Mouse (Mus musculus) limb, embryonic 13.5 days (tissue): ENCODE results near the gene Arhgef16. TPM values are rescaled to one million over a fixed set of nuclear protein-coding genes. Genes with fewer than 3 reads are reported as not detected.

Experiments used
- ATAC-seq: fragments of 200-750 bp; cut with Nextera tagmentation; 2 replicates; pipeline ENCODE4 v1.8.0; 2017; ENCODE audit warnings: low read depth, moderate number of reproducible peaks, moderate TSS enrichment; ENCODE audit not compliant: low FRiP score
- H3K27ac ChIP-seq: fragments of 300-500 bp; sonication (generic); 2 replicates; pipeline ENCODE4 v1.5.1; 2015; ENCODE audit warnings: inconsistent platforms, mild to moderate bottlenecking, moderate library complexity
- H3K27me3 ChIP-seq: fragments of 300-500 bp; sonication (generic); 2 replicates; pipeline ENCODE4 v1.6.1; 2015; ENCODE audit warnings: mild to moderate bottlenecking, inconsistent platforms
- H3K36me3 ChIP-seq: fragments of 300-500 bp; sonication (generic); 2 replicates; pipeline ENCODE4 v1.6.1; 2015; ENCODE audit warnings: inconsistent platforms, mild to moderate bottlenecking, moderate library complexity
- H3K4me1 ChIP-seq: fragments of 300-500 bp; sonication (generic); 2 replicates; pipeline ENCODE4 v1.6.1; 2015; ENCODE audit warnings: inconsistent platforms
- H3K4me2 ChIP-seq: fragments of 300-500 bp; sonication (generic); replicated peaks from 2 replicates; pipeline ENCODE4 v1.6.1; 2015; ENCODE audit warnings: inconsistent platforms, mild to moderate bottlenecking, moderate library complexity
- H3K4me3 ChIP-seq: fragments of 300-500 bp; sonication (generic); 2 replicates; pipeline ENCODE4 v1.5.1; 2015; ENCODE audit warnings: moderate library complexity, mild to moderate bottlenecking, inconsistent platforms
- H3K9ac ChIP-seq: fragments of 300-500 bp; sonication (generic); 2 replicates; pipeline ENCODE4 v1.6.1; 2015; ENCODE audit warnings: mild to moderate bottlenecking, inconsistent platforms
- H3K9me3 ChIP-seq: fragments of 300-500 bp; sonication (generic); 2 replicates; pipeline ENCODE4 v1.6.1; 2016; ENCODE audit warnings: inconsistent platforms
- WGBS: fragments of 180-500 bp; shearing (Covaris S2); methylation state at CpG from one replicate; pipeline ENCODE4 v1.1.7; 2015; 5-methylcytosine and 5-hydroxymethylcytosine counted together
- polyA plus RNA-seq: library from polyadenylated mRNA; unstranded; fragments of >200 nt; fragmentation: Nextera tagmentation; extraction: Ambion mirVana; gene quantifications from 2 replicates; pipeline ENCODE4 v1.2.1, GENCODE M21; 2015

Arhgef16 gene
- polyA plus RNA-seq = 4.5 and 4.6 TPM in 2 replicates

GRCm38 (mm10) chr4:154301466-154301881 lies at the start of gene Arhgef16:
TSS of gene Arhgef16 (minus strand) at chr4:154301676.
- H3K36me3 ChIP-seq = no peaks in the 10 kb centered on the region
- ATAC-seq = no peak; the same call in 1 of the 2 replicates
- H3K9ac ChIP-seq = no peak within 1 kb of the TSS
- no peaks in the 10 kb centered on the region for H3K9me3 ChIP-seq
- no peak within 1 kb of the TSS for H3K4me3 ChIP-seq
- peaks cover 40% of the 10 kb centered on the region for H3K27me3 ChIP-seq
- H3K4me2 ChIP-seq = peak within 1 kb of the TSS; percentile 95; the same call in 1 of the 2 replicates
- peaks cover 11% of the 10 kb centered on the region for H3K4me1 ChIP-seq
- no peak within 1 kb of the TSS for H3K27ac ChIP-seq
- 27% methylated on average over 7 of the region's 7 CpGs for WGBS

DNA sequence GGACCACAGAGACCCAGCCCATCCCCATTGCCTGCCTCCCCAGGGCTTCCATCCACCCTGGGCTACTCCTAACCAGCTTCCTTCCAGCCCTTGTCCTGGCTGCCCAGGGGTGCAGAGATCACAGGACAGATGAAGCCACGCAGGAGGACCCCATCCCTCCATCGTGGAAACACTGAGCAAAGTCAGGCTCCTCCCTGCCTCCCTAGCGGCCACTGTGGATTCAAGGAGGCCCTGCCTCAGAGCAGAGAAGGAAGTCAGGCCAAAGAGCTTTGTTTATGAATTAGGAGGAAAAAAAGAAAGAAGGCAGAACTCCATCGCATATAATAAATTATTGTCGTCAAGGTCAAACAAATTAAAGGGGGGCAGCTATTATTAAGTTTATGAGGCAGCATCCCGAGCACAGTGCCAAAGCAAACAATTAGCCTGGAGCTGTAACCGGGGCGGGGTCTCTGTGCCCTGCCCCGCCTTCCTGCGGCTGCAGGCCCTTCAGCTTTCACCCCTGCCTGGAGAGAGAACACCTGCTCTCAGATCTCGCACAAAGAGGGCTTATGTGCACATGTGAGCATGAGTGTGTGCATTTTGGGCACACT lies 46.8 kb upstream of the Arhgef16 start:
- Histone ChIP-seq H3K9me3 (no peaks in the 10 kb centered on the region), H3K36me3 (peaks cover 37% of the 10 kb centered on the region), H3K4me2 (no peak overlapping the region), H3K9ac (peak overlapping the region; percentile 43; the same call in 1 of the 2 replicates), H3K4me1 (peaks cover 35% of the 10 kb centered on the region), H3K4me3 (no peak overlapping the region), H3K27ac (peak overlapping the region; percentile 44; the same call in 1 of the 2 replicates), H3K27me3 (no peaks in the 10 kb centered on the region)
- WGBS = 25% methylated on average over 11 of the region's 11 CpGs
- ATAC-seq = no peak

GRCm38 (mm10) chr4:154346731-154347522 lies 45.5 kb upstream of the Arhgef16 start:
- peaks cover 35% of the 10 kb centered on the region for H3K4me1 ChIP-seq
- H3K4me3 ChIP-seq = no peak overlapping the region
- H3K36me3 ChIP-seq = peaks cover 47% of the 10 kb centered on the region
- no peak overlapping the region for H3K4me2 ChIP-seq
- no peak overlapping the region; the same call in 1 of the 2 replicates for H3K9ac ChIP-seq
- no peak for ATAC-seq
- WGBS = 29% methylated on average over 19 of the region's 19 CpGs
- H3K27ac ChIP-seq = no peak overlapping the region
- H3K27me3 ChIP-seq = no peaks in the 10 kb centered on the region
- no peaks in the 10 kb centered on the region for H3K9me3 ChIP-seq

DNA sequence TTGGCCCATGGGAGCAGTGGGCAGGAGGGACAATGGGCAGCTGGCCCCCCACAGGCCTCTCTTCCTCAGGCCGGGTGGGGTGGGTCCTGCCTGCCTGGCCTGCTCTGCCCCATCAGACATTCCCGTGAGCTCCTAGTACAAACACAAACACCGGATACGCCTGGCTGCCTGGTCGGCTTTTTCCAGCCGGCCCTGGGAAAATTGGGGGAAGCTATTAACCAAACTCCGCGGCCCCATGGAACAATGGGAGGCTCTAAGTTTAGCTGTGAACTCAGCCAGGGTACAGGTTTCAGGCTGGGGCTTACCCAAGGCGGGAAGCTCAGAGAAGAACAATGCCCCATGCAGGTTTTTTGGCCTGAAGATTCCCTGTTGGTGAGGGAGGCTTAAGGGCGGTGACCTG lies 35.2 kb upstream of the Arhgef16 start:
- no peak for ATAC-seq
- Histone ChIP-seq H3K4me2 (no peak overlapping the region), H3K4me1 (peaks cover 51% of the 10 kb centered on the region), H3K9ac (0 out of 2 replicates have a peak overlapping the region, but pooled peaks have one; percentile 8), H3K27me3 (no peaks in the 10 kb centered on the region), H3K4me3 (no peak overlapping the region), H3K36me3 (peaks cover 64% of the 10 kb centered on the region), H3K9me3 (no peaks in the 10 kb centered on the region), H3K27ac (peak overlapping the region; percentile 22; the same call in 1 of the 2 replicates)
- WGBS = 29% methylated on average over 10 of the region's 10 CpGs

DNA sequence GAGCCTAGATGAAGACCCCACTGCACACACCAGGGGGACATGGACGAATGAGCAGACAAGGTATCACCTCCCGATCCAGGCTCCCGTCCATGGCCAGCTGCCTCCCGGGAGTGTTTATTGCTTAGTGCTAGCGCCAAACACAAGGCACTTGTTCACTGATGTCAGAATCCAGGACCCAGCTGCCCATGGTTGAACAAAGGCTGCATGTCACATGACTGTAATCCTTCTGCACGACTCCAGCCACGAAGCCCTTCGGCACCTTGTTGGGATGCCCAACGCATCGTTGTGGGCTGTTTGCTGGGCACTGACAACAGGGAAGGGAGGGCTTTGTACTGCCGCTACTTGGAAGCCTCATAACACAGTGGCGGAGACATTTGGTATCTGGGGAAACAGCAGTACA lies 34.3 kb upstream of the Arhgef16 start, which contains the start of gene B230104I21Rik:
B230104I21Rik (plus strand) TSS at position 367 of the 400 bp plus-strand sequence.
- Histone ChIP-seq H3K27ac (peak within 1 kb of the TSS; percentile 22; the same call in 1 of the 2 replicates), H3K27me3 (no peaks in the 10 kb centered on the region), H3K4me3 (no peak within 1 kb of the TSS), H3K36me3 (peaks cover 59% of the 10 kb centered on the region), H3K4me1 (peaks cover 60% of the 10 kb centered on the region), H3K9ac (0 out of 2 replicates have a peak within 1 kb of the TSS, but pooled peaks have one; percentile 8), H3K4me2 (peak within 1 kb of the TSS; percentile 45), H3K9me3 (no peaks in the 10 kb centered on the region)
- no peak for ATAC-seq
- 63% methylated on average over 12 of the region's 12 CpGs for WGBS

GRCm38 (mm10) chr4:154334699-154335402 lies 33.4 kb upstream of the Arhgef16 start:
- no peaks in the 10 kb centered on the region for H3K27me3 ChIP-seq
- peak overlapping the region; percentile 45 for H3K4me2 ChIP-seq
- 59% methylated on average over 48 of the region's 48 CpGs for WGBS
- no peak for ATAC-seq
- peaks cover 69% of the 10 kb centered on the region for H3K4me1 ChIP-seq
- H3K4me3 ChIP-seq = no peak overlapping the region
- peaks cover 52% of the 10 kb centered on the region for H3K36me3 ChIP-seq
- H3K9me3 ChIP-seq = no peaks in the 10 kb centered on the region
- H3K9ac ChIP-seq = no peak overlapping the region
- no peak overlapping the region for H3K27ac ChIP-seq

GRCm38 (mm10) chr4:154333300-154333699 lies 31.8 kb upstream of the Arhgef16 start:
- H3K27ac ChIP-seq = no peak overlapping the region
- H3K4me2 ChIP-seq = no peak overlapping the region
- 53% methylated on average over 8 of the region's 8 CpGs for WGBS
- no peaks in the 10 kb centered on the region for H3K9me3 ChIP-seq
- no peak overlapping the region; the same call in 1 of the 2 replicates for H3K9ac ChIP-seq
- peaks cover 42% of the 10 kb centered on the region for H3K36me3 ChIP-seq
- H3K27me3 ChIP-seq = no peaks in the 10 kb centered on the region
- no peak for ATAC-seq
- no peak overlapping the region for H3K4me3 ChIP-seq
- peaks cover 81% of the 10 kb centered on the region for H3K4me1 ChIP-seq

- no peak overlapping the region for H3K9ac ChIP-seq
- H3K4me1 ChIP-seq = peaks cover 71% of the 10 kb centered on the region
- H3K9me3 ChIP-seq = no peaks in the 10 kb centered on the region
- H3K4me2 ChIP-seq = no peak overlapping the region
- ATAC-seq = no peak
- H3K27me3 ChIP-seq = peaks cover 2% of the 10 kb centered on the region; the same call in 1 of the 2 replicates
- no peak overlapping the region for H3K4me3 ChIP-seq
- H3K36me3 ChIP-seq = peaks cover 45% of the 10 kb centered on the region
- 31% methylated on average over 12 of the region's 12 CpGs for WGBS
- H3K27ac ChIP-seq = no peak overlapping the region
Observed at GRCm38 (mm10) chr4:154331271-154331670, 29.8 kb upstream of the Arhgef16 start.

DNA sequence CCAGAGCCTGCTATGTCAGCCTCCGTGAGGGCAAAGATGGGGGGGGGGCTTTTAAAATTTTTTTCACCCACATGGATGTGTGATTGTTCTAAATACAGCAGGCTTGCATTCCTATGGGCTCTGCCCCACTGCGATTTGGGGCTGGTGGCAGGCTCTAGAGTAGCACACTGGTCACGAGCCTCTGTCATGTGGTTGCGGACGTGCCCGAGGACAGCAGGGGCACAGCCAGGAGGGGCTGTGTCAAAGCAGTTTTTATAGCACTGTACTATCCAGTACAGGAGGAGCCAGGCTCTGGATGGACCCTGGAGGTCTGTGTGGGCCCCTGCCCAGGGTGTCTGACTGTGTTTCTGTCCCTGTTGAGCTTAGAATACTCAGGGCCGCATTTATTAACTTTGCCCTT lies 28.5 kb upstream of the Arhgef16 start:
- Histone ChIP-seq H3K27ac (no peak overlapping the region), H3K36me3 (peaks cover 54% of the 10 kb centered on the region), H3K27me3 (peaks cover 2% of the 10 kb centered on the region; the same call in 1 of the 2 replicates), H3K4me2 (no peak overlapping the region), H3K4me3 (no peak overlapping the region), H3K9me3 (no peaks in the 10 kb centered on the region), H3K4me1 (peaks cover 65% of the 10 kb centered on the region), H3K9ac (peak overlapping the region; percentile 8; the same call in 1 of the 2 replicates)
- no peak for ATAC-seq
- 76% methylated on average over 7 of the region's 7 CpGs for WGBS

GRCm38 (mm10) chr4:154328836-154329235 lies 27.4 kb upstream of the Arhgef16 start:
- Histone ChIP-seq H3K4me2 (no peak overlapping the region), H3K27ac (peak overlapping the region; percentile 40; the same call in 1 of the 2 replicates), H3K9me3 (no peaks in the 10 kb centered on the region), H3K4me3 (no peak overlapping the region), H3K9ac (no peak overlapping the region), H3K27me3 (peaks cover 2% of the 10 kb centered on the region; the same call in 1 of the 2 replicates), H3K36me3 (peaks cover 52% of the 10 kb centered on the region), H3K4me1 (peaks cover 56% of the 10 kb centered on the region)
- ATAC-seq = peak; percentile 31; the same call in 1 of the 2 replicates
- WGBS = 9% methylated on average over 6 of the region's 6 CpGs

- H3K9ac ChIP-seq = no peak overlapping the region
- H3K9me3 ChIP-seq = no peaks in the 10 kb centered on the region
- 15% methylated on average over 19 of the region's 20 CpGs for WGBS
- no peak overlapping the region for H3K27ac ChIP-seq
- peaks cover 52% of the 10 kb centered on the region for H3K4me1 ChIP-seq
- no peak overlapping the region for H3K4me3 ChIP-seq
- no peak overlapping the region for H3K4me2 ChIP-seq
- peaks cover 54% of the 10 kb centered on the region for H3K36me3 ChIP-seq
- ATAC-seq = no peak
- H3K27me3 ChIP-seq = peaks cover 2% of the 10 kb centered on the region; the same call in 1 of the 2 replicates
Observed at GRCm38 (mm10) chr4:154328431-154328830, 27.0 kb upstream of the Arhgef16 start.
